Comparison of ENCODE assay signal across 8 mouse cellular contexts in genomic region chr7:28692545-28693320, GRCm38 (mm10). TPM values are rescaled to one million over a fixed set of nuclear protein-coding genes. Genes with fewer than 3 reads are reported as not detected.
DNase-seq lines count a peak whose midpoint lies in the region; ATAC-seq lines count a peak whose summit lies in the region.

TSS of gene Fbxo27 (plus strand) at chr7:28692849.

- H3K4me3 ChIP-seq in heart, embryonic 14.5 days (ENCODE audit: control insufficient read depth in 1 of 2, insufficient read depth in 1 of 2, low read depth in 1 of 2, low read length in 2 of 2), result peak within 1 kb of the TSS; percentile 43 to 52
- H3K4me3 ChIP-seq in embryonic facial prominence, embryonic 13.5 days, result peak within 1 kb of the TSS; percentile 60
- H3K4me3 ChIP-seq in intestine, embryonic 16.5 days (ENCODE audit: low read length), result peak within 1 kb of the TSS; percentile 54
- peak within 1 kb of the TSS; percentile 46 for H3K4me3 ChIP-seq in liver, embryonic 12.5 days

- H3K4me1 ChIP-seq in heart, embryonic 14.5 days (ENCODE audit: control insufficient read depth in 2 of 2, insufficient read depth in 2 of 2, low read length in 2 of 2), result peaks cover 0 to 3% of the 10 kb centered on the region in 2 experiments; a peak in 1 of 4 replicates
- peaks cover 17% of the 10 kb centered on the region for H3K4me1 ChIP-seq in embryonic facial prominence, embryonic 13.5 days
- 0 out of 2 replicates have a peak, but pooled peaks cover 3% of the 10 kb centered on the region for H3K4me1 ChIP-seq in intestine, embryonic 16.5 days (ENCODE audit: control insufficient read depth, insufficient read depth, low read length)
- H3K4me1 ChIP-seq in liver, embryonic 12.5 days, result peaks cover 11% of the 10 kb centered on the region

- no peak within 1 kb of the TSS for H3K27ac ChIP-seq in heart, embryonic 14.5 days (replicated peaks in 1 of 2; ENCODE audit: control insufficient read depth in 1 of 2, insufficient read depth in 1 of 2, low read depth in 2 of 2, low read length in 2 of 2)
- H3K27ac ChIP-seq in embryonic facial prominence, embryonic 13.5 days, result peak within 1 kb of the TSS; percentile 39
- no peak within 1 kb of the TSS for H3K27ac ChIP-seq in intestine, embryonic 16.5 days (ENCODE audit: low read length)
- H3K27ac ChIP-seq in liver, embryonic 12.5 days, result no peak within 1 kb of the TSS

- H3K36me3 ChIP-seq in heart, embryonic 14.5 days (ENCODE audit: control insufficient read depth, insufficient read depth, low read length), result no peaks in the 10 kb centered on the region
- H3K36me3 ChIP-seq in embryonic facial prominence, embryonic 13.5 days, result no peaks in the 10 kb centered on the region
- no peaks in the 10 kb centered on the region for H3K36me3 ChIP-seq in intestine, embryonic 16.5 days (ENCODE audit: control insufficient read depth, insufficient read depth, low read length)
- H3K36me3 ChIP-seq in liver, embryonic 12.5 days, result no peaks in the 10 kb centered on the region

- peak within 1 kb of the TSS; percentile 92 for H3K4me2 ChIP-seq in heart, embryonic 14.5 days (ENCODE audit: low read length)
- H3K4me2 ChIP-seq in embryonic facial prominence, embryonic 13.5 days, result peak within 1 kb of the TSS; percentile 94
- peak within 1 kb of the TSS; percentile 88 for H3K4me2 ChIP-seq in intestine, embryonic 16.5 days (ENCODE audit: low read depth, low read length)
- peak within 1 kb of the TSS; percentile 69 for H3K4me2 ChIP-seq in liver, embryonic 12.5 days

- ATAC-seq in heart, embryonic 14.5 days (ENCODE audit: insufficient number of reproducible peaks, insufficient read depth, low FRiP score, low read depth), result peak; percentile 11; the same call in 1 of the 2 replicates
- ATAC-seq in embryonic facial prominence, embryonic 13.5 days (ENCODE audit: insufficient number of reproducible peaks, insufficient read depth, low FRiP score, low TSS enrichment, low read depth), result peak; percentile 8; the same call in 1 of the 2 replicates
- peak; percentile 41; the same call in 1 of the 2 replicates for ATAC-seq in intestine, embryonic 16.5 days
- ATAC-seq in liver, embryonic 12.5 days, result 0 out of 2 replicates have a peak, but pooled peaks have one; percentile 15

- DNase-seq in heart, adult 8-10 months (ENCODE audit: low spot score), result no peak
- peak; percentile 15 to 26 for DNase-seq in adrenal gland, postnatal 36 days
- DNase-seq in right cerebral cortex, adult 18-20 months, result peak; percentile 60
- no peak for DNase-seq in thymus, adult 18-20 months

- H3K9ac ChIP-seq in heart, embryonic 14.5 days (ENCODE audit: low read length), result peak within 1 kb of the TSS; percentile 69
- peak within 1 kb of the TSS; percentile 75 for H3K9ac ChIP-seq in embryonic facial prominence, embryonic 13.5 days
- H3K9ac ChIP-seq in intestine, embryonic 16.5 days (ENCODE audit: low read depth, low read length), result peak within 1 kb of the TSS; percentile 59
- H3K9ac ChIP-seq in liver, embryonic 12.5 days, result no peak within 1 kb of the TSS

- peaks cover 15% of the 10 kb centered on the region for H3K27me3 ChIP-seq in heart, embryonic 14.5 days (ENCODE audit: control insufficient read depth, insufficient read depth, low read length)
- peaks cover 14% of the 10 kb centered on the region for H3K27me3 ChIP-seq in embryonic facial prominence, embryonic 13.5 days
- peaks cover 6% of the 10 kb centered on the region for H3K27me3 ChIP-seq in intestine, embryonic 16.5 days (replicated peaks; ENCODE audit: control insufficient read depth, insufficient read depth, low read length)
- peaks cover 48% of the 10 kb centered on the region for H3K27me3 ChIP-seq in liver, embryonic 12.5 days (replicated peaks)

- no peaks in the 10 kb centered on the region for H3K9me3 ChIP-seq in heart, embryonic 14.5 days (ENCODE audit: control insufficient read depth, low read length)
- H3K9me3 ChIP-seq in embryonic facial prominence, embryonic 13.5 days, result no peaks in the 10 kb centered on the region
- H3K9me3 ChIP-seq in intestine, embryonic 16.5 days (ENCODE audit: control insufficient read depth, low read length), result no peaks in the 10 kb centered on the region
- H3K9me3 ChIP-seq in liver, embryonic 12.5 days (replicated peaks), result no peaks in the 10 kb centered on the region

- 34% methylated on average over 30 of the region's 30 CpGs for WGBS in heart, embryonic 14.5 days
- 25% methylated on average over 28 of the region's 30 CpGs for WGBS in embryonic facial prominence, embryonic 13.5 days
- WGBS in intestine, embryonic 16.5 days, result 42% methylated on average over 30 of the region's 30 CpGs
- 37% methylated on average over 28 of the region's 30 CpGs for WGBS in liver, embryonic 12.5 days (ENCODE audit: insufficient replicate concordance)

RNA-seq across cellular contexts. Expression of gene Fbxo27, which starts in this region (rescaled TPM):
- polyA plus RNA-seq in heart, embryonic 14.5 days (2014; fragmentation: Nextera tagmentation; extraction: Ambion mirVana), result 3.7 and 4.2 TPM in 2 replicates
- total RNA-seq in heart, adult 8-10 months (2022), result under 1 TPM in 3 of 4 experiments, not detected in 1; 0.11 to 0.72 (median 0.16) TPM
- 1 to 10 TPM in 1 of 2 experiments, under 1 TPM in 1; 0.86 to 1.6 TPM for total RNA-seq in adrenal gland, postnatal 36 days (2021)
- 7.7 and 8.3 TPM in 2 replicates for polyA plus RNA-seq in embryonic facial prominence, embryonic 13.5 days (2015; fragmentation: Nextera tagmentation; extraction: Ambion mirVana)
- polyA plus RNA-seq in intestine, embryonic 16.5 days (2015; fragmentation: Nextera tagmentation; extraction: Ambion mirVana), result 2.1 and 3.0 TPM in 2 replicates
- 0.28 and 0.48 TPM in 2 replicates for polyA plus RNA-seq in liver, embryonic 12.5 days (2016; fragmentation: Nextera tagmentation; extraction: Ambion mirVana)

Comparison
In these comparisons a context has a peak if more than half of its experiments do, and no peak if none do; other contexts are left out.
1. Peak in ATAC-seq, H3K4me3 ChIP-seq and H3K4me2 ChIP-seq in liver, embryonic 12.5 days; RNA of the gene not detected or under 1 TPM.
2. DNase-seq: peak in adrenal gland, postnatal 36 days (2 of 2) and right cerebral cortex, adult 18-20 months (single experiment); none in heart, adult 8-10 months (single experiment) and thymus, adult 18-20 months (0 of 2).
3. Peak in every context shown above with its lines, with median percentiles within 50 percentile points of each other: ATAC-seq, H3K4me2 ChIP-seq and H3K4me3 ChIP-seq.